Comparison of ENCODE assay signal across 12 mouse cellular contexts in genomic region chr3:52555038-52555437, GRCm38 (mm10).
DNase-seq lines count a peak whose midpoint lies in the region; ATAC-seq and TF ChIP-seq lines count a peak whose summit lies in the region.
"Had no signal": no experiment of that assay in that cellular context is flagged by ENCODE, and none has a peak within 500 bp of the region (broad histone marks: within the 10 kb centered on the region; RNA-seq: fewer than 3 reads in every experiment).

No protein-coding gene starts in this region.

- peak; percentile 22 for DNase-seq in kidney, adult 9 months
- no peak for DNase-seq in kidney, postnatal 14 days
- peak; percentile 83 for DNase-seq in Patski (ENCODE audit: low read depth, low spot score)
- peak; percentile 78 for DNase-seq in thymus, adult 2 months
- DNase-seq in gastrocnemius, postnatal 25 days: no peak
- DNase-seq in gastrocnemius, postnatal 36 days: no peak
- DNase-seq: heart, postnatal 4 days; kidney, postnatal 25 days; retina, postnatal 1 day had no signal

- H3K9ac ChIP-seq in heart, embryonic 12.5 days: no peak overlapping the region

- H3K4me3 ChIP-seq in macrophage (ENCODE audit: inconsistent target): no peak overlapping the region
- H3K4me3 ChIP-seq in thymus, adult 2 months (ENCODE audit: control insufficient read depth, insufficient read depth, low read length): no peak overlapping the region
- no peak overlapping the region for H3K4me3 ChIP-seq in heart, embryonic 12.5 days

- CTCF ChIA-PET in Patski (lab: Charles Lee): interaction anchor here (0.9 to 2.1 kb wide), 2 partner anchors 13 to 252 kb away, joined by 3 to 8 read pairs; no protein-coding TSS in a partner anchor

- 0 out of 2 replicates have a peak, but pooled peaks have one; percentile 18 for TF ChIP-seq POLR2A in thymus, adult 2 months (IDR thresholded peaks at IDR 0.05; ENCODE audit: control insufficient read depth, extremely low read depth, insufficient read depth, low read length, poor library complexity)

- H3K4me2 ChIP-seq in heart, embryonic 12.5 days: no peak overlapping the region

- H3K9me3 ChIP-seq in heart, embryonic 12.5 days (replicated peaks): 0 out of 2 replicates have a peak, but pooled peaks cover 3% of the 10 kb centered on the region

- POLR2A ChIA-PET in Patski (lab: Charles Lee): interaction anchor here (1.1 to 1.3 kb wide), 2 partner anchors 11 to 13 kb away, joined by 3 to 4 read pairs; no protein-coding TSS in a partner anchor

- TF ChIP-seq CTCF in Patski (IDR thresholded peaks at IDR 0.05): no peak
- TF ChIP-seq CTCF in thymus, adult 2 months (IDR thresholded peaks at IDR 0.05; ENCODE audit: borderline replicate concordance, control insufficient read depth, extremely low read depth, insufficient read depth, low read length, poor library complexity): 0 out of 2 replicates have a peak, but pooled peaks have one; percentile 29

- H3K79me2 ChIP-seq in macrophage (ENCODE audit: inconsistent target): no peaks in the 10 kb centered on the region

- H3K4me1 ChIP-seq in thymus, adult 2 months (replicated peaks; ENCODE audit: control insufficient read depth, insufficient read depth, low read length): peaks cover 12% of the 10 kb centered on the region
- no peaks in the 10 kb centered on the region for H3K4me1 ChIP-seq in heart, embryonic 12.5 days (replicated peaks)

- no peaks in the 10 kb centered on the region for H3K36me3 ChIP-seq in macrophage (ENCODE audit: inconsistent target)
- H3K36me3 ChIP-seq in thymus, adult 2 months (ENCODE audit: control insufficient read depth, insufficient read depth, low read length): no peaks in the 10 kb centered on the region
- H3K36me3 ChIP-seq in heart, embryonic 12.5 days: no peaks in the 10 kb centered on the region
- H3K36me3 ChIP-seq: G1E had no signal

- in situ Hi-C loops in Patski (cut with MboI; ENCODE audit: low pct_unique_long_range_greater_than_20kb): no loop called here

- ATAC-seq in Patski: peak; percentile 96
- no peak for ATAC-seq in heart, embryonic 12.5 days (ENCODE audit: insufficient number of reproducible peaks, low FRiP score)

- WGBS in macrophage (ENCODE audit: missing documents): 1% methylated on average over 6 of the region's 6 CpGs
- 3% methylated on average over 6 of the region's 6 CpGs for WGBS in thymus, adult 2 months
- WGBS in heart, embryonic 12.5 days: 49% methylated on average over 6 of the region's 6 CpGs

- 0 out of 2 replicates have a peak overlapping the region, but pooled peaks have one; percentile 13 for H3K27ac ChIP-seq in macrophage
- H3K27ac ChIP-seq in thymus, adult 2 months (ENCODE audit: control insufficient read depth, insufficient read depth, low read length): no peak overlapping the region
- no peak overlapping the region for H3K27ac ChIP-seq in heart, embryonic 12.5 days (ENCODE audit: poor library complexity, severe bottlenecking)

- intact Hi-C loops in gastrocnemius, postnatal 36 days (cut with DNase I): no loop called here

- H3K27me3 ChIP-seq in Patski: no peaks in the 10 kb centered on the region
- no peaks in the 10 kb centered on the region for H3K27me3 ChIP-seq in thymus, adult 2 months (ENCODE audit: control insufficient read depth, insufficient read depth, low read length)
- H3K27me3 ChIP-seq in heart, embryonic 12.5 days (replicated peaks): no peaks in the 10 kb centered on the region

Comparison
In these comparisons a context has a peak if more than half of its experiments do, and no peak if none do; other contexts are left out.
1. DNase-seq: peak in kidney, adult 9 months (single experiment), Patski (single experiment) and thymus, adult 2 months (single experiment); none in kidney, postnatal 14 days (single experiment), gastrocnemius, postnatal 25 days (single experiment) and gastrocnemius, postnatal 36 days (0 of 2).